Mouse (Mus musculus): ENCODE measurements around the gene Aco2. TPM values are rescaled to one million over a fixed set of nuclear protein-coding genes. Genes with fewer than 3 reads are reported as not detected.
A peak's percentile ranks its signal among the peaks of the same experiment; 100 is the strongest.

The Aco2 gene
- total RNA-seq, 2 experiments from 2014 or later: 423 to 442 TPM

- intact Hi-C loops (cut with DNase I): no loop called here
- no peak for DNase-seq (ENCODE audit: low spot score in 2 of 2)
Measured at GRCm38 (mm10) chr15:81842275-81842674, 29.8 kb upstream of the Aco2 start.

- no peak for DNase-seq (ENCODE audit: low spot score in 2 of 2)
- intact Hi-C loops (cut with DNase I): no loop called here
Measured at GRCm38 (mm10) chr15:81845033-81845625, 27.0 kb upstream of the Aco2 start.

GRCm38 (mm10) chr15:81845724-81846123, 26.4 kb upstream of the Aco2 start:
- intact Hi-C loops (cut with DNase I): no loop called here
- DNase-seq (ENCODE audit: low spot score in 2 of 2): no peak

GRCm38 (mm10) chr15:81846755-81847154, 25.4 kb upstream of the Aco2 start:
- DNase-seq (ENCODE audit: low spot score in 2 of 2): no peak
- intact Hi-C loops (cut with DNase I): no loop called here

GRCm38 (mm10) chr15:81847161-81847560, 24.9 kb upstream of the Aco2 start:
- intact Hi-C loops (cut with DNase I): no loop called here
- no peak for DNase-seq (ENCODE audit: low spot score in 2 of 2)

GRCm38 (mm10) chr15:81847861-81848260, 24.2 kb upstream of the Aco2 start:
- intact Hi-C loops (cut with DNase I): no loop called here
- DNase-seq (ENCODE audit: low spot score in 2 of 2): no peak

GRCm38 (mm10) chr15:81848301-81848700, 23.8 kb upstream of the Aco2 start:
- intact Hi-C loops (cut with DNase I): no loop called here
- no peak for DNase-seq (ENCODE audit: low spot score in 2 of 2)

GRCm38 (mm10) chr15:81849104-81849503, 23.0 kb upstream of the Aco2 start:
- intact Hi-C loops (cut with DNase I): no loop called here
- no peak for DNase-seq (ENCODE audit: low spot score in 2 of 2)

GRCm38 (mm10) chr15:81850718-81851117, 21.4 kb upstream of the Aco2 start:
- no peak for DNase-seq (ENCODE audit: low spot score in 2 of 2)
- intact Hi-C loops (cut with DNase I): no loop called here

GRCm38 (mm10) chr15:81851375-81851774, 20.7 kb upstream of the Aco2 start:
- intact Hi-C loops (cut with DNase I): no loop called here
- no peak for DNase-seq (ENCODE audit: low spot score in 2 of 2)

- intact Hi-C loops (cut with DNase I): no loop called here
- no peak for DNase-seq (ENCODE audit: low spot score in 2 of 2)
Measured at GRCm38 (mm10) chr15:81852411-81853000, 19.6 kb upstream of the Aco2 start.

GRCm38 (mm10) chr15:81853081-81853480, 19.0 kb upstream of the Aco2 start:
- DNase-seq (ENCODE audit: low spot score in 2 of 2): no peak
- intact Hi-C loops (cut with DNase I): no loop called here

- DNase-seq (ENCODE audit: low spot score in 2 of 2): peak; percentile 87 to 95
- intact Hi-C loops (cut with DNase I): loop anchor here (2.0 kb wide), 1 partner anchor 45 kb away; no protein-coding TSS in a partner anchor
Measured at GRCm38 (mm10) chr15:81856030-81856790, 15.9 kb upstream of the Aco2 start.

GRCm38 (mm10) chr15:81856938-81857723, 15.0 kb upstream of the Aco2 start:
- peak in 1 of 2 experiments; percentile 49 for DNase-seq (ENCODE audit: low spot score in 2 of 2)
- intact Hi-C loops (cut with DNase I): loop anchor here (2.0 kb wide), 1 partner anchor 46 kb away; no protein-coding TSS in a partner anchor

- intact Hi-C loops (cut with DNase I): loop anchor here (2.0 kb wide), 1 partner anchor 47 kb away; no protein-coding TSS in a partner anchor
- no peak for DNase-seq (ENCODE audit: low spot score in 2 of 2)
Measured at GRCm38 (mm10) chr15:81857724-81858116, 14.4 kb upstream of the Aco2 start.

GRCm38 (mm10) chr15:81858138-81858516, 14.0 kb upstream of the Aco2 start:
- intact Hi-C loops (cut with DNase I): no loop called here
- peak; percentile 92 to 94 for DNase-seq (ENCODE audit: low spot score in 2 of 2)

GRCm38 (mm10) chr15:81858517-81859329, 13.4 kb upstream of the Aco2 start, which contains the start of gene Tob2:
TSS of gene Tob2 (minus strand) at chr15:81858796.
- intact Hi-C loops (cut with DNase I): loop anchor here (1.0 kb wide), 1 partner anchor 22 kb away; no protein-coding TSS in a partner anchor
- DNase-seq (ENCODE audit: low spot score in 2 of 2): peak; percentile 70 to 85

GRCm38 (mm10) chr15:81859330-81860255, 12.5 kb upstream of the Aco2 start:
- intact Hi-C loops (cut with DNase I): loop anchor here (1.0 kb wide), 1 partner anchor 23 kb away; no protein-coding TSS in a partner anchor
- DNase-seq (ENCODE audit: low spot score in 2 of 2): peak; percentile 89 to 98

Measured in left cerebral cortex, postnatal 25 days (tissue).